Mouse (Mus musculus) erythroblast, adult 5-6 weeks (primary cell): Measurements from ENCODE around the gene Gcdh. TPM values are rescaled to one million over a fixed set of nuclear protein-coding genes. Genes with fewer than 3 reads are reported as not detected.

Experiments
- ATAC-seq: replicated peaks from 2 replicates; pipeline ENCODE4 v1.8.0; 2016; ENCODE audit warnings: moderate number of reproducible peaks, mild to moderate bottlenecking, moderate TSS enrichment, inconsistent platforms; ENCODE audit not compliant: poor library complexity, low FRiP score, severe bottlenecking
- total RNA-seq, 2 experiments: library from RNA; stranded (forward) in 1 of 2; stranded (reverse) in 1 of 2; fragments of 150-400 nt in 1 of 2; fragments of 200-764, 138-1000 nt in 1 of 2; gene quantifications; 2 replicates each; pipeline versions ENCODE4 v1.2.3 to v1.2.4; 2015 to 2017; ENCODE audit warnings: low replicate concordance in 2 of 2

Gcdh gene
- total RNA-seq, 2 experiments from 2014 or later, result 14.6 to 17.6 TPM

- ATAC-seq, result no peak
Observed at GRCm38 (mm10) chr8:84877297-84878035, 16.3 kb downstream of the Gcdh start.

- ATAC-seq, result no peak
Observed at GRCm38 (mm10) chr8:84874339-84874738, 19.4 kb downstream of the Gcdh start.

DNA sequence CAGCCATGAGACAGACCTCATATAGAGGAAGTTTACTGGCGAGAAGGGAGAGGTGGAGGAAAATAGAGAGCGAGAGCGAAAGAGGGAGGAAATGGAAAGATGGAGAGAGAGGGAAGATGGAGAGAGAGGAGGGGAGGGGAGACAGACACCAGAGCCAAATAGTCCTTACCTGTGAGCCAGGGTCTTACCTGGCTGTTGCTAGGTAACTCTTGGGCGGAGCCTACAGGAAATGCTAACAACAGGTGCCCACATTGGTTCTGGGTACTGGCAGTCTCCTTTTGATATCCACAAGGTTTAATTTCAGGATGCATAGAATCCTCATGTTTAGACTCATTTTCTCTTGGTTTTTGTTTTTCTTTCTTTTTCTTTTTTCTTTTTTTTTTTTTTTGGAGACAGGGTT is 20.7 kb downstream of the Gcdh start:
- ATAC-seq, result no peak

DNA sequence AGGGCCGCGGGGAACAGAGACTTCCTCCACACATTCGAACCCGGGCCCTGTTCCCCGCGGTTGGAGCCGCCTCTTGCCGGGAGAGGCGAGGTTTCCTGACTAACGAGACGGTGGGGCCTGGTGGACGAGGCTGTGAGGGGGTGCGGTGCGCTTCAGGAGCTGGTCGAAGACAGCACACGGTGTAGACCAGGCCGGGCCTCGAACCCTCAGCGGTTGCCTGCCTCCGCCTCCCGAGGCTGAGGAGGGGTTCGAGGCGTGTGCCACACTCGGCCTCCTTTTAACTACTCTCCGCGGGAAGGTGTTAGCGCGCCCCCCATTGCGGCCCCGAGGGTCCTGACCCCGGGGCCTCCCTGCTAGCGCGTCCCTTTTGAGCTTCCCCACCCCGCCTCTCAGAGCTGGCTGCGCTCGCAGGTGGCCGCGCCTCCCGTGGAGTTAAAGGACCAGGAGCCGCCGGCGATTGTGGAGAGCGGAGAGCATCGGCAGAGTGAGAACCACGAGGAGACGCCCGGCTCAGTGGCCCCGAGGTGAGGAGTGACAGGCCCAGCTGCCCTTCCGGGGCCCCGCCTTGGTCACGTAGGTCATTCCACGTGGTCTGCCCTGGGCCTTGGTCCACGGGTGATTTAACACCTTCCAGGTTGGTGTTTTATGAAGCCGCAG is 21.3 kb downstream of the Gcdh start:
- ATAC-seq, result peak; percentile 73

DNA sequence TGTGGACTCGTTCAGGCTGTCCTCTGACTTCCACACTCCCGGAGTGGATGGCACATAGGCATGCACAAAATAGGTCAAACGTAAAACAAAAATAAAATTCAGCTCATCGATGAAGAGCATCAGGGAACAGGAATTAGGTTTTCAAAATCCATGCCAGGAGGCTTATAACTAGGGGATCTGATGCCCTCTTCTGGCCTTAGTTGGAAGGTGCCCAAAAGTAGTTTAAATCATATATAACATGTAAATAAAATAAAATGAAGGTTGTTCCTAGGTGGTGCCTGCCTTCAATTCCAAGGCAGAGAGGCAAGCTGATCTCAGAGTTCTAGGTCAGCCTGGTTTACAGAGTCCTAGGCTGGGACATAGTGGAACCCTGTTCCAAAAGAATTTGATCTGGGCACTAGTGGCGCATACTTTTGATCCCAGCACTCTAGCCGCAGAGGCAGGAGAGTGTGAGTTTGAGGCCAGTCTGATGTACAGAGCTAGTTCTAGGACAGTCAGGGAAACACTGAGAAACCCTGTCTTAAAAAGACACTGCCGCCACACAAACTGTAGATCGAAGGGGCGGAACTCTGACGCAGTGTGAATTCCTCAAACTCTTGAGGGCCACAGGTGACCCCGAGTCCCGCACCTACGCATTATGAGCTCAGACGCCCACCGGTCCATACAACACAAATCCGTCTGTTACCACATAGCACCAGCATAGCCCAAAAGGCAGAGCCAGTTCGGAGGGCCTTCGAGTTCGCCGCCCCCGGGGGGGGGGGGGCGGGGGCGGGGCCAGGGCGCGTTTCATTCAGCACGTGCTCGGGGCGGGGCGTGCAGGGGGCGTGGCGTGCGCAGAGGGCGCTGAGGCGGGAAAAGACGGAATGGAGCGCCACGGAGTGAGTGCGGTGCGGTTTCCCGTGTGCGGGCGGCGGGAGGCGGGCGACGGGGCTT is 22.1 kb downstream of the Gcdh start, which contains the start of gene Syce2:
Gene Syce2 (plus strand): TSS at position 736 of the 933 bp plus-strand sequence.
- ATAC-seq, result peak; percentile 75

GRCm38 (mm10) chr8:84856864-84857441 is 36.8 kb downstream of the Gcdh start, which contains the start of gene Farsa:
Gene Farsa, plus strand, starts transcription at chr8:84856989.
- ATAC-seq, result peak; percentile 95

DNA sequence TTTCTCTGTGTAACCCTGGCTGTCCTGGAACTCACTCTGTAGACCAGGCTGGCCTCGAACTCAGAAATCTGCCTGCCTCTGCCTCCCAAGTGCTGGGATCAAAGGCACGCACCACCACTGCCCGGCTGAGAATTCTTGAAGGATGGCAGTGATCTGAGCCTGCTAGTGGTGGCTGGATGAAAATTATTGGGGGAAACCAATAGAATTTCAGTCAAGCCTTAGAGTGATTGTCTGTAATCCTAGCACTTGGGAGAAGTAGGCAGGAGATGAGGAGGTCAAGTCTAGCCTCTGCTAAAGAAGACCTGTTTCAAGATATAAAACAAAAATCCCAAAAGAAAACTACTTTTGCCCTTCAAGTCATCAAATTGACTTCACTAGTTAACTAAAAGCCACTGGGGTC is 37.3 kb downstream of the Gcdh start:
- ATAC-seq, result peak; percentile 30

GRCm38 (mm10) chr8:84847684-84848435 is 45.9 kb downstream of the Gcdh start:
- ATAC-seq, result no peak

- ATAC-seq, result peak; percentile 92
Observed at GRCm38 (mm10) chr8:84846722-84847572, 46.8 kb downstream of the Gcdh start, which contains the start of gene Calr. Gene Calr, minus strand, starts transcription at chr8:84846934.

DNA sequence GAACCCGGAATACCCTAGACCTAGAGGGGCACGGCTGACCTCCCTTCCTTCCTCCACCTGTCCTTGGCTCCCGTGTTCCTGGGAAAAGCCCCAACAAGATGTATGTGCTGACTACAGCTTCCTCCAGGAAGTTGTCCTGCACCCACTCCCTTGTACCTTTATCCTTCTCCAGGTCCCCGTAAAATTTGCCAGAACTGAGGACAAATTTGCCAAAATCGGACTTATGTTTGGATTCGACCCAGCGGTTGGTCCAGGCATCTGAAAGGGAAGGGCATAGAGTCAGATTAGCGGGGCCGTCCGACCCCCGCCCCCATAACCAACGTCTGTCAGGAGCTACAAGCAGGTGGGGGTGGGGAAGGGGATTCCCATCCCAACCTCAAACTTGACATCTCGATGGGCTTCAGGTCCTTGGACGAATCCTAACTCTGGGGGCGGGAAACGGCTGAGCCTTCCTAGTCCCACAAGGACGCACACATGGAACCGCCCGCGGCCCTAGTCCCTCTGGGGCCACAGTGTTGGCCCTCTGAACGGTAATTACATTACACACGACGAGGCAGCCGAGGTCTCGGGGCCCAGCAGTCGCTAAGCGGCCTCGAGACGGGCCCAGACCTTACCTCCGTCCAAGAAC is 47.5 kb downstream of the Gcdh start:
- peak; percentile 9 for ATAC-seq

DNA sequence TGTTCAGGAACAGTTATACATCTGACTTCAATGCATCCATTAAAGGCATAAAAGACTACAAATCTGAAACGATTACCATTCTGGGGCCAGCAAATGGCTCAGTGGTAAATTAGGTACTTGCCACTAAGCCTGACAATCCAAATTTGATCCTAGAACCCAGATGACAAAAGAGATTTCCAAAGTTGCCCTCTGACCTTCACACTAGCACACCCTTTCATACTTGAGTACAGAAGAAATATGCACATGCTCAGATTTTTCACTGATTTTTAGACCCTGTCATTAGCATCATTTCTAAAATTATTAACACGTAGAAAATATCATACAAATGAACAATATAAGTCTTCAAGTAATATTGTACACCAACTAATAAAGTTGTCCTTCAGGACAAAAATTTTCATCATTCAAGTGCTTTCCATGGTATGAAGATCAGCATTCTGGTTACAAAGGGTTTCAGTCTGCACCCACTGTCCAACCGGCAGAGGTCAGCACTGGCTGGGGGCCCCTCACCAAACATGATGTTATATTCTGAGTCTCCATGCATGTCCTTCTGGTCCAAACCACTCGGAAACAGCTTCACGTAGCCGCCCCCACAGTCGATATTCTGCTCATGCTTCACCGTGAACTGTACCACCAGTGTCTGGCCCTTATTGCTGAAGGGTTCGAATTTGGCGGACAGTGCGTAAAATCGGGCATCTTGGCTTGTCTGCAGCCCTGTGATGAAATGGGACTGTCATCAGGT is 48.2 kb downstream of the Gcdh start:
- ATAC-seq, result peak; percentile 15; the same call in 1 of the 2 replicates

DNA sequence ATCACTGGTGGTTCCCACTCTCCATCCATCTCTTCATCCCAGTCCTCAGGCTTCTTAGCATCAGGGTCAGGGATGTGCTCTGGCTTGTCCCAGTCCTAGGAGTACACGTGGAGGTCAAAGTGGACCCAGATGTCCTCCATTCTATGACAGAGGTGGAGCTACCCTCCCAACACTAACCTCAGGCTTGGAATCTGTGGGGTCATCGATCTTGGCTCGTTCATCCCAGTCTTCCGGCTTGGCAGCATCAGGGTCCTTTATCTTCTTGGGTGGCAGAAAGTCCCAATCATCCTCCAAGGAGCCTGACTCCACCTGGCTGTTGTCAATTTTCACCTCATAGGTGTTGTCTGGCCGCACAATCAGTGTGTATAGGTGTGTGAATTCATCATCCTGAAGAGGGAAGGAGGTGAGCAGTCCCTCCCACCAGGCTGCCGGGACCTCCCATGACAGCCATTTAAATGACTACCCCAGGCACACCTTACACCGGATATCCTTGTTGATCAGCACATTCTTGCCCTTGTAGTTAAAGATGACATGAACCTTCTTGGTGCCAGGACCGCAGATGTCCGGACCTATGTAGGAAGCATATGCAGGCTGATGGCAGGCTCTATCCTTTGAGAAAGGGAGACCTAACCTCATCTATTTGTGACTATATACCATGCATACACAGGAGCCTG is 49.2 kb downstream of the Gcdh start:
- no peak for ATAC-seq

DNA sequence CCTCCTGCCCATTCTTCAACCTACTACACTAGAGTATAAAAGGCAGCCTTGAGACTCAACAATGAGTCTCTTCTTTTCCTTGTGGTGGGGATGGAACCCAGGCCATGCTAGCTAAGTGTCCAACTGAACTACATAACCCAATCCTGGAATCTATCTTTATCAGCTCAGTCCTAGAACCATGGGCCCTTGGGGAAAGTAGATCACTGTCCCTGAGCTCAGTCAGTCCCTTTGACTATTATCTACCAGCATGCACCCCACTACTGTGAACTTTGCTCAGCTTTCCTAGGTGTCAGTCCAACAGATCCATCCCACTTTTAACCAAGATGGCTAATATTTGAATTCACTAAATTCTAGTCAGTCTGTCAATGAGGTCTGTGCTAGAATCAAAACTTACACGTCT is 52.2 kb downstream of the Gcdh start:
- ATAC-seq, result no peak

- peak; percentile 73 for ATAC-seq
Observed at GRCm38 (mm10) chr8:84840248-84840999, 53.3 kb downstream of the Gcdh start, which contains the start of gene Rad23a. Gene Rad23a, minus strand, starts transcription at chr8:84840665.

GRCm38 (mm10) chr8:84839875-84840247 is 53.9 kb downstream of the Gcdh start:
- ATAC-seq, result no peak

- ATAC-seq, result no peak
Observed at GRCm38 (mm10) chr8:84839411-84839810, 54.3 kb downstream of the Gcdh start.
